Mouse (Mus musculus) thymus, postnatal 10 days (tissue): ENCODE results near the gene Frmpd4.
A peak's percentile ranks its signal among the peaks of the same experiment; 100 is the strongest.

Experiments
- DNase-seq, 2 experiments: peaks; one replicate each; pipeline ENCODE4 v3.0.0; 2021; ENCODE audit warnings: low spot score in 2 of 2

The Frmpd4 gene

DNA sequence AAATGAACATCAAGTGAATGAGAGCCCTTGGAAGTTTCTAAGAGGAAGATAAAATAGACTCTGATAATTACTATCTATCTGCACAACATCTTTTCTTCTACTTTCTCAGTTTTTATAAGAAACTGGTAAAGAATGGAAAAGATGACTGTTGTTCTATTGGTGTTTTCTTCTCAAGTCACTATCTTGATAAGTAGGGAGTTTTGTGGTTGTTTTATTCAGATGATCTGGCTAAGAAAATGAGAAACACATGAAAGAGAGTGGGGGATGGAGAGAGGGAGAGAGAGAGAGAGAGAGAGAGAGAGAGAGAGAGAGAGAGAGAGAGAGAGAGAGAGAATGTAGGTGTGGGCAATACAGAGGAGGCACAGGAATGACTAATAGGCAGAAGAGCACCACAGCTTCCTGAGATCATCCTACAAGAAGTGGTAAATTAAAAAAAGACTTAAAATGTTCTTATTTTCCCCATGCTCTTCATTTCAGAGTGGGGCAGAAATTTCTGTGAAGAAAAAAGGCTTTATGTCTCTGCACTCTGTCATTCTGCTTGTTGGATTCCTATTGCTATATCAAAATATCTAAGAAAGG is 979.3 kb downstream of the Frmpd4 start:
- DNase-seq = no peak

DNA sequence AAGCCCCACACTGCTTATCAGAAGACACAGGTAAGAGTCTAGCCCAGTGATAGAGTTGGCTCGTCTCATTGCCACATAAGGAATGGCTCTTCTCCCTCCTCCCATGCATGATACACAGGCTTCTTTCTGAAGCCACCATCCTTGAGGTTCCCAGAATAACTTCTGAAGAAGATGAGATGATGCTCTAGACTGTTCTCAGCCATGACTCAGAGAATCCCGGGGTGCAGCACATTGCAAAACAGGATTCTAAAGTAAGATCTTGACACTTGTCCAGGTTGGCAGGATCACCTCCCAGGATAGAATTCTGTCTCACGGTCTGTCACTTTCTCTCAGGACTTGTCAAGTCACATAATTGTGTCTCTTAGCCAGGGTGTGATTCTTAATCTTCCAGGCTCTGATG is 1024.2 kb downstream of the Frmpd4 start:
- no peak for DNase-seq

GRCm38 (mm10) chrX:167523151-167523550 is 1053.9 kb downstream of the Frmpd4 start:
- DNase-seq = no peak

DNA sequence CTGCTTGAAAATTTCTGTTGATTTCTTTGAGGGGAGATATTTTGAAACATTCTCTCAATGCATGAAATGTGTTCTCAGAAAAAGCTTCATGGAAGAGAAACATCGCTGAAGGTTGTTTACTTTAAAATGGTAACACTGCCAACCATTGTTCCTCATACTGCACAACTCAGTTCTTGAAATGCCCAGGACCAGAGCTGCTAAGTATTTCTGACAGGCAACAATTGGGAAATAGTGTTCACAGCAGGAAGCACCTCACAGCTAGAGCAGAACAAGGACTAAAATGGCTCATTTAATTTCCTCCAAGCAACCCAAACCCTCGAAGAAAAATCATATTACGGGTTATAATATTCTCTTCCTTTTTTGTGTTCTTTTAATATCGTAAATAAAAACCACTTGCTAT is 1054.5 kb downstream of the Frmpd4 start:
- DNase-seq = no peak

GRCm38 (mm10) chrX:167518440-167518839 is 1058.6 kb downstream of the Frmpd4 start:
- DNase-seq = no peak

DNA sequence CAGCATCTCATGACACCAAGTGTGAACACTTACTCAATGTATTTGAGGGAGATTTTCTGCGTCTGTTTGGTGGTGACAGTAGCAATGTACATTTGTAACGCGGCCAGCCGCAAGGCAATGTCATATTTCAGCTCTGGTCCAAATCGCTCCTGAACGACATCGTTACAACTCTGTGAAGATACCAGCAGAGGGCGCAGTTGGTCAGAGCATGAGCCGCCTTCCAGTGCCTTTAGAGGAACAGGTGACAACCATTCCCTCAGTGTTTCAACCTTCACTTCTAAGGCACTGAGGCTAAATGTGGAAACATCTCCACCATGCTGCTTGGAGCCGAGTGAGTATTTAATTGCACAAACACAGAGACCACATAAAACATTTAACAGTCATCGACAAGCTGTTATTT is 1079.3 kb downstream of the Frmpd4 start:
- peak; percentile 33 to 69 for DNase-seq

DNA sequence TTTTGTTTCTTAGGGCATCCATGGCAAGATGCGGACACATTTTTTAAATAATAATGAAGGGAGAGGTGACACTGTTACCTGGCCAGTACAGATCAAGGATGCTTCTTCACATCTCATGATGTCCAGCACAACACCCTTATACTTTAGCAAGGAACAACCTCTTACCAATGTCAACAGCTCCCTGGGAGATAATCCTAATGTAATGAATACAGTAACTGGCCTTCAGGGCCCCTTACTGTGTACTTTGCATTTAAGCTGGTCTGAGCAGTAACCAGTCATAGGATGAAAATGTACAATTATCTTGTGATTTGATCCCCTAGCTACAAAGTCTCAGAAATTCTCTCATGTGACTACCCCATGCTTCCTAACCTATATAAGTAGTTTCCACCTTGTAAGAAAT is 1084.8 kb downstream of the Frmpd4 start:
- DNase-seq = no peak

DNA sequence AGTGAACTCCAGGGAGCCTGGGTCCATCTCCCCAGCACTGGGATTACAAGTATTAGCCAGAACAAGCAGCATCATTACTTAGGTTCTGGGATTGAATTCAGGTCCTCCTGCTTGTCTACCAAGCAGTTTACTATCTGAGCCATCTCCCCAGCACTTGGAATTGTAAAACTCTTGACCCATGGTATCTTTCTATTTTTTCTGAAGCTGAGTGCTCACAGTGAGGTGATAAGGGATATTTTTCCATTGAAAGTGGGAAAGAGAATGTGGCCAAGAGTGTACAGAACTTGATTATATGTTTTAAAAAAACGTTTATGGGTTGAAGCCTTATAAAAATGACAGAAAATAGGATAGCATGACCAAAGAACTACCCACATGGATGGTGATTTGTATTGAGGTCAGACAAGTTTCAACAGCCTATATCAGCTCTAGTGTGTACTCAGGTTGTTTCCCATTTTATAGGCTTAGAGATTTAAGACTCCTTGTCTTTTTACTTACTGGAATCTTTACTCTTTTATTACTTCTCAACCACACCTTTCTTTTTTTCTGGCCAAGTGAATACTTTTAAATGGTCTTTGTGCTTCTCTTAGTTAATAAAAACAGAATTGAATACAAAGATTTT is 1085.3 kb downstream of the Frmpd4 start:
- DNase-seq = no peak

DNA sequence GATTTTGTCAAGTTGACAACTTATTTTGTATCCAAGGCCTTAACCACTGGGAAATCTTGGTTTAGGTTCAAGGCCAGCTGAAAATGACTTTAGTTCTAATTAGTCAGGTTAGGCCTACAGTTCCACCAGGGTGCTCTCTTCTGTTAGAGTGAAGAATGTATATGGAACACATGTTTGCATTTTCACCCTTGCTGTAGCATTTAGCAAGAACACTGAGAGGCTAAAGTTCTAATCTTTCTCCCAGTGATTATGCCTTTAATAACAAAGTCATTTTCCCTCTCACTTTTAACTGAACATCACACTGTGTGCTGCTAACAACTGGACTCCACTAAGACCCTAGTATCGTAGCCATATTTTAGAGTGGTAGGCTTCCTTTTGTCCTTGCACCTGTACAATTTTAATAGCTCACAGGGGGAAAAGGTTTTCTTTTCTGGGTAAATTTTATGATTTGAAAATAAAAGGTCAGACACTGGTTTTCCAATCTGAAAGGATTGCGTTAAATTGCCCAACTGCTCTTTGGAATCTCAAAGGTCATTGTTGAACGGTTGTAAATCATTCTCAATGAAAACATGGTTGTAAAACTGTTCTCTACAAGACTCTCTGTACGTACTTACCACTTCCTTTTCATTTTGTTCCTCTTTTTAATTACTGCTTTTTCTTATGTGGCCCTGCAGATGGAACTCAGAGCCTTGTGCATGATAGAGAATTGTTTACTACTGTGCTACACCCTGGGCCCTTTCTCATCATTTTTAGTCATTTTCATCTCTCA is 1093.4 kb downstream of the Frmpd4 start:
- no peak for DNase-seq

DNA sequence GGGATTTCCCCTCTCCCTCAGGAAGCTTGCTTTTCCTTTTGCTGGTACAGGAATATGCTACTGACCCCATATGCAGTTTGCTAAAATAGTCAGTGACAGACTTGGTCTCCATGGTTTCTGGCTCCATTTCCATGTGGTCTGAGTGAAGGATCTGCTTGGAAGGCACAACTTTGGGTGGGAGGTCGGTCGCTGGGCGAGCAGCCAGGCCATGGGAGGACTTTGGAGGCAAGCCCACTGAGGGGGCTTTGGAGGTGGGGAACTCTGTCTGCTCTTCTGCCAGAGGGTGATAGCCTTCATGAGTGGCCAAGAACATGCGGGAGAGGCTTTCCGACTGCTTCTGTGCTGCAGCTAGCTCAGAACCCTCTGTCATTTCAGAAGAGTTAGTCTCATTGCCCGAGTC is 1099.4 kb downstream of the Frmpd4 start:
- no peak for DNase-seq

DNA sequence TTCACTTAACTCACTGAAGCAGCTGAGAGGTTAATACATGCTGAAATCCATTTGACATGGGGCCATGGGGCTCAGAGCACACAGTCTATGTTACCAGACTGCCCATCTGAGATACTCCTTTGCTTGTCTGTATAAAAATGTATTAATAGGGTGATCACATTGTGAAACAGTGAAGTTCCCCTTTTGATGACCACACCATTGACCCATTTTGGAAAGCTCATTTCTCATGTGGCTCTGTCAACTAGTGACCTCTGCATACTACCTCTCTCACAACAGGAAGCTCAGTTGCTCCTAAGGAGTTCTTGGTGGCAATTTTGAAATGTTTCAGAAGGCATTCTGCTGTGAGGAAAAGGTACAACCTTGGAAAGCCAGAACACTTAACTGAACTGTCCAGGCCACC is 1142.1 kb downstream of the Frmpd4 start:
- DNase-seq = no peak

DNA sequence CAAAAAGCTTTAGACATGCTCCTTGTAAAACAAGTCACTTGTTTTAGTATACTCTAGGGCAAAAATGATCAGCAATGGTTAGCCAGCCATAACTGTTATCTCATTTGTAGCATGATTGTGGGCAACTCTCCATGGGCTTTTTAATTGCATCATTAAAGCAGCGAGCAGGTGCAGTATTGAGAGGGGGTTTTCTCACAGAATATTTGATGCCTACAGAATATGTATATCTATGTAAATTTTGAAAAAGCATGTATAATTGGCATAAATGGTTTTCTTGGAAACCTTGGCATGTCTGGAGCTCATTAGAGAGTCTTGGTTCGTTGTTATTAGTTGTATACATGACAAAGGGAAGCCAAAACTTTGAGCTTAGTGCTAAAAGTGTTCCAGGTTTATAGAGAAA is 1143.1 kb downstream of the Frmpd4 start:
- DNase-seq = no peak
